Comparison of ENCODE assay signal across 28 mouse cellular contexts in genomic region chr6:116738046-116738445, GRCm38 (mm10). TPM values are rescaled to one million over a fixed set of nuclear protein-coding genes. Genes with fewer than 3 reads are reported as not detected.
"Had no signal": no experiment of that assay in that cellular context is flagged by ENCODE, and none has a peak within 500 bp of the region (broad histone marks: within the 10 kb centered on the region; RNA-seq: fewer than 3 reads in every experiment).

No protein-coding gene starts in this region.

- H3K4me1 ChIP-seq: embryonic facial prominence, embryonic 10.5 days; embryonic facial prominence, embryonic 12.5 days; embryonic facial prominence, embryonic 13.5 days; embryonic facial prominence, embryonic 15.5 days; forebrain, embryonic 10.5 days; forebrain, embryonic 12.5 days; forebrain, embryonic 13.5 days; forebrain, embryonic 15.5 days had no signal

- H3K4me3 ChIP-seq: embryonic facial prominence, embryonic 10.5 days; embryonic facial prominence, embryonic 12.5 days; embryonic facial prominence, embryonic 13.5 days; embryonic facial prominence, embryonic 15.5 days; erythroblast, embryonic 14.5 days; forebrain, embryonic 10.5 days; forebrain, embryonic 12.5 days; forebrain, embryonic 13.5 days; forebrain, embryonic 15.5 days; gastrocnemius, adult 2 months; heart, adult 2 months had no signal

- H3K27me3 ChIP-seq: embryonic facial prominence, embryonic 12.5 days; embryonic facial prominence, embryonic 13.5 days; embryonic facial prominence, embryonic 15.5 days; forebrain, embryonic 12.5 days; forebrain, embryonic 13.5 days; forebrain, embryonic 15.5 days had no signal

- H3K36me3 ChIP-seq: embryonic facial prominence, embryonic 10.5 days; embryonic facial prominence, embryonic 12.5 days; embryonic facial prominence, embryonic 13.5 days; embryonic facial prominence, embryonic 15.5 days; forebrain, embryonic 10.5 days; forebrain, embryonic 12.5 days; forebrain, embryonic 15.5 days had no signal

- ATAC-seq: forebrain, embryonic 13.5 days; forebrain, embryonic 14.5 days; forebrain, embryonic 15.5 days; forebrain, embryonic 16.5 days; forebrain, postnatal 0 days had no signal

- H3K9ac ChIP-seq: embryonic facial prominence, embryonic 12.5 days; embryonic facial prominence, embryonic 13.5 days; embryonic facial prominence, embryonic 15.5 days; forebrain, embryonic 12.5 days; forebrain, embryonic 13.5 days; forebrain, embryonic 15.5 days; forebrain, postnatal 0 days had no signal

- H3K27ac ChIP-seq: embryonic facial prominence, embryonic 10.5 days; embryonic facial prominence, embryonic 12.5 days; embryonic facial prominence, embryonic 13.5 days; embryonic facial prominence, embryonic 15.5 days; forebrain, embryonic 10.5 days; forebrain, embryonic 12.5 days; forebrain, embryonic 13.5 days; forebrain, embryonic 15.5 days; gastrocnemius, adult 2 months; heart, adult 2 months had no signal

- H3K4me2 ChIP-seq: embryonic facial prominence, embryonic 12.5 days; embryonic facial prominence, embryonic 13.5 days; embryonic facial prominence, embryonic 15.5 days; forebrain, embryonic 12.5 days; forebrain, embryonic 13.5 days; forebrain, embryonic 15.5 days had no signal

- H3K9me3 ChIP-seq: embryonic facial prominence, embryonic 10.5 days; embryonic facial prominence, embryonic 12.5 days; embryonic facial prominence, embryonic 13.5 days; embryonic facial prominence, embryonic 15.5 days; forebrain, embryonic 10.5 days; forebrain, embryonic 12.5 days; forebrain, embryonic 13.5 days; forebrain, embryonic 15.5 days had no signal

- DNase-seq: cerebellum, adult 2 months; cerebellum, adult 8-10 months; cerebellum, adult 9-10 months; cerebellum, adult 9-11 months; cerebellum, postnatal 10 days; cerebellum, postnatal 14 days; cerebellum, postnatal 25 days; cerebellum, postnatal 36 days; embryo, embryonic 11 days; forebrain, postnatal 0 days; gastrocnemius, adult 2 months; gastrocnemius, postnatal 10 days; gastrocnemius, postnatal 14 days; gastrocnemius, postnatal 25 days; gastrocnemius, postnatal 36 days; heart, adult 18-20 months; heart, adult 2 months had no signal

RNA-seq across cellular contexts. Expression of gene Tmem72, which starts 21.3 kb away (rescaled TPM):
- polyA plus RNA-seq: erythroblast, embryonic 14.5 days had no signal
